Mouse (Mus musculus): ENCODE measurements around the gene Gm21775. TPM values are rescaled to one million over a fixed set of nuclear protein-coding genes. Genes with fewer than 3 reads are reported as not detected.
"Not testable (repeated sequence)": the region's sequence is repeated elsewhere in the genome, so short reads cannot be mapped to it uniquely, and the experiment has no call there.

Gm21775 gene
- polyA plus RNA-seq (2015; fragmentation: Nextera tagmentation; extraction: Ambion mirVana): not detected in 2 replicates

- not testable (repeated sequence) for H3K4me2 ChIP-seq; ATAC-seq (replicated peaks); H3K27ac ChIP-seq; H3K9me3 ChIP-seq; H3K36me3 ChIP-seq (replicated peaks); H3K27me3 ChIP-seq (replicated peaks); H3K9ac ChIP-seq; H3K4me1 ChIP-seq; H3K4me3 ChIP-seq
- whole genome bisulfite sequencing: 82% methylated on average over 3 of the region's 5 CpGs
These were observed at the start of gene Gm21775 for GRCm38 (mm10) chrY:10553153-10553552. TSS of gene Gm21775 (plus strand) at chrY:10553453.

- H3K27ac ChIP-seq; H3K4me1 ChIP-seq; H3K9me3 ChIP-seq; ATAC-seq (replicated peaks); H3K4me3 ChIP-seq; H3K27me3 ChIP-seq (replicated peaks); H3K9ac ChIP-seq; H3K4me2 ChIP-seq; H3K36me3 ChIP-seq (replicated peaks): not testable (repeated sequence)
These were observed 17.3 kb upstream of the Gm21775 start, which contains the start of gene Gm20737 for GRCm38 (mm10) chrY:10535942-10536341. TSS of gene Gm20737 (minus strand) at chrY:10536042.

Other genes with a start within 250 kb of the Gm21775 start
- gene Gm20834, start 228.9 kb upstream of the Gm21775 start, polyA plus RNA-seq (2015; fragmentation: Nextera tagmentation; extraction: Ambion mirVana): not detected in 2 replicates
- gene Gm28510, start 140.7 kb upstream of the Gm21775 start, polyA plus RNA-seq (2015; fragmentation: Nextera tagmentation; extraction: Ambion mirVana): not detected in 2 replicates
- not detected in 2 replicates for gene Gm20737, start 17.4 kb upstream of the Gm21775 start, polyA plus RNA-seq (2015; fragmentation: Nextera tagmentation; extraction: Ambion mirVana)
- not detected in 2 replicates for gene Gm21900, start 62.9 kb downstream of the Gm21775 start, polyA plus RNA-seq (2015; fragmentation: Nextera tagmentation; extraction: Ambion mirVana)
- gene Gm20777, start 199.0 kb downstream of the Gm21775 start, polyA plus RNA-seq (2015; fragmentation: Nextera tagmentation; extraction: Ambion mirVana): not detected in 2 replicates

Data from midbrain, embryonic 15.5 days (tissue).